Mouse (Mus musculus) limb, embryonic 12.5 days (tissue): ENCODE data around the gene Klhdc10. TPM values are rescaled to one million over a fixed set of nuclear protein-coding genes. Genes with fewer than 3 reads are reported as not detected.

Experiments
- polyA plus RNA-seq: library from polyadenylated mRNA; unstranded; fragments of >200 nt; fragmentation: Nextera tagmentation; extraction: Ambion mirVana; gene quantifications from 2 replicates; pipeline ENCODE4 v1.2.1, GENCODE M21; 2016

Klhdc10 gene
- polyA plus RNA-seq, 1 experiment from 2014 or later: 41.8 TPM

Other genes with a start within 250 kb of the Klhdc10 start
- 49.9 and 54.2 TPM in 2 replicates for gene Ube2h, start 97.3 kb upstream of the Klhdc10 start, polyA plus RNA-seq
- gene Zc3hc1, start 10.8 kb upstream of the Klhdc10 start, polyA plus RNA-seq: 81.7 and 83.3 TPM in 2 replicates
- 36.4 and 39.9 TPM in 2 replicates for gene Tmem209, start 107.9 kb downstream of the Klhdc10 start, polyA plus RNA-seq
- gene Ssmem1, start 108.0 kb downstream of the Klhdc10 start, polyA plus RNA-seq: 0.50 TPM in 1 of 2 replicates, not detected in the other
- 23.7 and 28.1 TPM in 2 replicates for gene Cpa2, start 139.7 kb downstream of the Klhdc10 start, polyA plus RNA-seq
- gene Cpa4, start 166.5 kb downstream of the Klhdc10 start, polyA plus RNA-seq: 1.9 TPM in 2 replicates
- gene Cpa5, start 209.1 kb downstream of the Klhdc10 start, polyA plus RNA-seq: 0.14 and 0.33 TPM in 2 replicates
- 0.40 and 0.64 TPM in 2 replicates for gene Cpa1, start 237.3 kb downstream of the Klhdc10 start, polyA plus RNA-seq